Comparison of ENCODE assay signal across 8 mouse cellular contexts in the genomic region with DNA sequence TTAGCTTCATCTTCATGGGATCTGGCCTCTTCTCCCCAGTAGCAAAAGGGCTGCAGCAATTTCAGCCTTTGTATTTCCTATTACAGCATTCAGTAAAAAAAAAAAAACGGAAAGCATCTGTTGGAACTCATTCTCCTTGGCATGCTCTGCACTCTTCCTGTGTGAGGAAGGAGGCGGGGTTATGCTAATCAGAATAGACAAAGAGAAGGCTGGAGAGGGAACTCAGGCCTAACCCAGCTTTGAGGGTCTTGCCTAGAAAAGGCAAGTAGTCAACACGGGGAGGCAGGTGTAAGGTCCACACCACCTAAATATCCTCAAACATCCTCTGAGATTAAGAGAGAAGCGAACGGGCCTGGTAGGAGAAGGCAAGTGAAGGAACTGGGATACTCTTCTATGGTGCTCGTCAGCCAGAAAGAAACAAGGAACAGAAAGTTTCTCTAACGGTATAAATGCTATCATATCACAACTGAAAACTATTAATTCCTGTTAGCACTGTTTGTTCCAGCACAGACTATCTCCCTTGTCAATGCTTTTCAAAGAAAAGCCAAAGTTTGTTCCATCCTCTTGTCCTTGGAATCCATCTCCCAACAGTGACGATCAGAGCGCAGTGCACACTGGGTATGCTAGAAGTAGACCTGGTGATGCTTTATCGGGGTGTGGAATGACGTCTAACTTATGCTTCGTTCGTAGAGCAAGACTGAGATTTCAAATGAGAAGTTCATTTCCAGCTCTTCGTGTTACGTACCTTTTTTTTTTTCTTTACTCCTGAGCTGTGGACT.
A peak's percentile ranks its signal among the peaks of the same experiment; 100 is the strongest.
DNase-seq lines count a peak whose midpoint lies in the region; ATAC-seq and TF ChIP-seq lines count a peak whose summit lies in the region.

No protein-coding gene starts in this region.

- no peaks in the 10 kb centered on the region for H3K36me3 ChIP-seq in liver, postnatal 0 days (replicated peaks; ENCODE audit: insufficient read depth, low read length)
- no peaks in the 10 kb centered on the region for H3K36me3 ChIP-seq in lung, embryonic 16.5 days (ENCODE audit: control insufficient read depth, insufficient read depth, low read length)

- no peaks in the 10 kb centered on the region for H3K27me3 ChIP-seq in liver, postnatal 0 days (ENCODE audit: insufficient read depth, low read length)
- H3K27me3 ChIP-seq in lung, embryonic 16.5 days (ENCODE audit: control insufficient read depth, insufficient read depth, low read depth, low read length), result no peaks in the 10 kb centered on the region

- peak overlapping the region; percentile 35 for H3K27ac ChIP-seq in liver, postnatal 0 days (ENCODE audit: low read depth)
- no peak overlapping the region for H3K27ac ChIP-seq in lung, embryonic 16.5 days (ENCODE audit: low read length)

- TF ChIP-seq EP300 in liver, postnatal 0 days (IDR thresholded peaks at IDR 0.05; ENCODE audit: low read depth), result no peak

- no peak overlapping the region for H3K4me2 ChIP-seq in liver, postnatal 0 days (ENCODE audit: low read depth, low read length)
- no peak overlapping the region for H3K4me2 ChIP-seq in lung, embryonic 16.5 days (ENCODE audit: low read depth, low read length)

- 68% methylated on average over 15 of the region's 15 CpGs for WGBS in liver, postnatal 0 days (ENCODE audit: insufficient replicate concordance)
- 79% methylated on average over 15 of the region's 15 CpGs for WGBS in lung, embryonic 16.5 days

- no peak overlapping the region for H3K4me3 ChIP-seq in liver, postnatal 0 days (ENCODE audit: low read depth, low read length)
- no peak overlapping the region for H3K4me3 ChIP-seq in lung, embryonic 16.5 days (ENCODE audit: low read length)

- H3K4me1 ChIP-seq in liver, postnatal 0 days (ENCODE audit: insufficient read depth), result peaks cover 6% of the 10 kb centered on the region
- H3K4me1 ChIP-seq in lung, embryonic 16.5 days (replicated peaks; ENCODE audit: control insufficient read depth, insufficient read depth, low read length), result peaks cover 7% of the 10 kb centered on the region

- no peak overlapping the region for H3K9ac ChIP-seq in liver, postnatal 0 days (replicated peaks)
- no peak overlapping the region for H3K9ac ChIP-seq in lung, embryonic 16.5 days (ENCODE audit: low read length)

- peak; percentile 44 for ATAC-seq in liver, postnatal 0 days
- ATAC-seq in lung, embryonic 16.5 days (ENCODE audit: low read depth), result peak; percentile 84

- H3K9me3 ChIP-seq in liver, postnatal 0 days (ENCODE audit: low read length), result no peaks in the 10 kb centered on the region
- H3K9me3 ChIP-seq in lung, embryonic 16.5 days (ENCODE audit: control insufficient read depth, low read length), result no peaks in the 10 kb centered on the region

- no peak for TF ChIP-seq CTCF in liver, postnatal 0 days (IDR thresholded peaks at IDR 0.05; ENCODE audit: low read depth)

- DNase-seq in liver, postnatal 0 days, result no peak
- DNase-seq in liver, result no peak
- DNase-seq in embryo, embryonic 11 days, result peak; percentile 36
- peak; percentile 47 for DNase-seq in heart, postnatal 4 days
- DNase-seq in adipocyte (ENCODE audit: low spot score), result no peak
- DNase-seq in yolk sac, embryonic 10.5 days (ENCODE audit: low spot score), result no peak
- DNase-seq in urinary bladder, postnatal 25 days (ENCODE audit: low spot score), result no peak

Comparison
In these comparisons a context has a peak if more than half of its experiments do, and no peak if none do; other contexts are left out.
1. DNase-seq: peak in embryo, embryonic 11 days (single experiment) and heart, postnatal 4 days (single experiment); none in liver, postnatal 0 days (single experiment), liver (single experiment), adipocyte (single experiment), yolk sac, embryonic 10.5 days (single experiment) and urinary bladder, postnatal 25 days (single experiment).